Mouse (Mus musculus) CH12.LX (cell line): ENCODE measurements around the gene Emc8.

Source experiments
- CTCF ChIP-seq, 2 experiments: IDR thresholded peaks in 1 of 2; conservative IDR thresholded peaks in 1 of 2; 2 replicates each; pipeline ENCODE4 v1.5.1; 2011 to 2012; ENCODE audit warnings: low read depth in 2 of 2, low read length in 2 of 2, improper control_type of control experiment in 1 of 2, inconsistent platforms in 1 of 2, mild to moderate bottlenecking in 1 of 2, moderate library complexity in 1 of 2
- EP300 ChIP-seq: IDR thresholded peaks from 2 replicates; pipeline ENCODE4 v1.6.1; 2011; ENCODE audit warnings: low read length, improper control_type of control experiment
- HCFC1 ChIP-seq: IDR thresholded peaks from 2 replicates; pipeline ENCODE4 v1.6.1; 2012; ENCODE audit warnings: low read depth, mild to moderate bottlenecking, inconsistent platforms, low read length, improper control_type of control experiment
- JUND ChIP-seq: conservative IDR thresholded peaks from 2 replicates; pipeline ENCODE4 v1.6.1; 2011; ENCODE audit warnings: low read depth, low read length, improper control_type of control experiment
- KAT2A ChIP-seq: IDR thresholded peaks from 2 replicates; pipeline ENCODE4 v1.6.1; 2012; ENCODE audit warnings: low read length, improper control_type of control experiment, inconsistent platforms; ENCODE audit not compliant: insufficient replicate concordance
- MAFK ChIP-seq: IDR thresholded peaks from 2 replicates; pipeline ENCODE4 v1.6.1; 2011; ENCODE audit warnings: low read length, improper control_type of control experiment; ENCODE audit not compliant: insufficient replicate concordance
- MAX ChIP-seq: IDR thresholded peaks from 2 replicates; pipeline ENCODE4 v1.6.1; 2011; ENCODE audit warnings: low read length, improper control_type of control experiment
- POLR2A ChIP-seq: IDR thresholded peaks from 2 replicates; pipeline ENCODE4 v1.6.1; 2011; ENCODE audit warnings: low read depth, mild to moderate bottlenecking, improper control_type of control experiment, low read length
- TBP ChIP-seq: conservative IDR thresholded peaks from 2 replicates; pipeline ENCODE4 v1.6.1; 2011; ENCODE audit warnings: low read depth, low read length, improper control_type of control experiment
- USF1 ChIP-seq: IDR thresholded peaks from 2 replicates; pipeline ENCODE4 v1.6.1; 2014; ENCODE audit warnings: low read depth, mild to moderate bottlenecking, inconsistent platforms, low read length, improper control_type of control experiment
- ZKSCAN1 ChIP-seq: IDR thresholded peaks from 2 replicates; pipeline ENCODE4 v1.6.1; 2012; ENCODE audit warnings: low read depth, inconsistent platforms, low read length, improper control_type of control experiment, borderline replicate concordance
- ZNF384 ChIP-seq: IDR thresholded peaks from 2 replicates; pipeline ENCODE4 v1.6.1; 2012; ENCODE audit warnings: low read depth, low read length, improper control_type of control experiment, inconsistent platforms

DNA sequence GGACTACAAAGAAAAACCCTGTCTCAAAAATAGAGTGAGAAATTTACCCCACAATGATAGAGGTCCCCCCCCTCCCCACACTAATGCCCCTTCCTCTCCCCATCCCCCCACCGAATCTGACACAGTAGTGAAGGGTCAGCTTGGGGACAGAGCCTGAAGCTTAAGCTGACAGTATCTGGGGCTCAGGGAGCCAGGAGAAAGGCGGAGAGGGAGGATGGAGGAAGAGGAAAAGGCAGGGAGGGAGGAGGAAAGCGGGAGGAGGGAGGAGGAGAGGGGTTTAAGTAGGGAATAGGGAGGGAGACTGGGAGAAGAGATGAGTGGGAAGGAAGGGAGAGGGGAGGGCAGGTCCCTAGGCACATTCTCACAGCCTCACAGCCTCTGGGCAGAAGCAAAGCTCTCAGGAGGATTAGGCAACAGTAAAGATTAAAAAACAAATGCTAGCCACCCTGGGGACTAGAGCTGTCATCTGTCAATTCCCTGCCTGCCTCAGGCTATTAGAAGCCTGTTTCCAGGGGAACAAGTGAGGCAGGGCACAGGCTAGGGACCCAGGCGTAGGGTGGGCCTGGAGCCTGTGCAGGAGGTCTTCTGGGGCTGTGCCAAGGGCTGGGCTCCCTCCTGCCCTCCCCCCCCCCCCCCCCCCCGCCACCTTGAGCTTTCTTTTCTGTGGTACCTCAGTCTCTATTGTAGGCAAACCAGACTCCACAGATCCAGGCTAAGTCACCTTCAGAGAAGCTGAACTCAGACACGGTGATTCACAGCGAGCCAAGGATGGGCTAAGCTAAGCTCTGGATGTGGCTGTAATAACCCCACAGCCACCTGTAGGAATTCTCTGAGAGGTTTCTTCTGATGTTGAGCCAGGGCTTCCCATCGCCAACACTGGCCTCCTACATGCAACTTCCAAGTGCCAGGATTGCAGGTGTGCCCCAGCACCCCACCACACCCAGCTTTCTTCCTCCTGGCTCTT is 51.4 kb downstream of the Emc8 start:
- TF ChIP-seq POLR2A (no peak), USF1 (no peak), MAFK (no peak), CTCF (conservative IDR thresholded peaks at IDR 0.05 in 1 of 2, IDR thresholded peaks at IDR 0.05 in 1 of 2; ENCODE audit: low read depth in 2 of 2, low read length in 2 of 2) (no peak), EP300 (no peak), HCFC1 (no peak), TBP (no peak), ZNF384 (no peak), JUND (no peak), ZKSCAN1 (no peak), KAT2A (no peak), MAX (no peak)
